Mouse (Mus musculus) intestine, embryonic 14.5 days (tissue): ENCODE measurements at regions not wholly inside any gene's neighbourhood (a gene's known extent, or its start where the extent isn't known, plus 50 kb on each side); places are given as distances from the start of the nearest gene placed in this dataset.

ENCODE experiments used
- ATAC-seq: fragments of 200-750 bp; cut with Nextera tagmentation; replicated peaks from 2 replicates; pipeline ENCODE4 v1.8.0; 2017; ENCODE audit warnings: low read depth, moderate number of reproducible peaks, moderate TSS enrichment, moderate library complexity; ENCODE audit not compliant: low FRiP score, low TSS enrichment
- DNase-seq: peaks from one replicate; pipeline ENCODE4 v3.0.0-alpha.2; 2018; ENCODE audit warnings: low spot score
- H3K27ac ChIP-seq: fragments of 300-500 bp; sonication (generic); 2 replicates; pipeline ENCODE4 v1.5.1; 2014; ENCODE audit warnings: low read depth, mild to moderate bottlenecking, control low read depth
- H3K27me3 ChIP-seq: fragments of 300-500 bp; sonication (generic); replicated peaks from 2 replicates; pipeline ENCODE4 v1.6.1; 2014; ENCODE audit warnings: low read length, control low read depth; ENCODE audit not compliant: control insufficient read depth, insufficient read depth
- H3K36me3 ChIP-seq: fragments of 300-500 bp; sonication (generic); 2 replicates; pipeline ENCODE4 v1.6.1; 2014; ENCODE audit warnings: low read length, control low read depth; ENCODE audit not compliant: control insufficient read depth, insufficient read depth
- H3K4me1 ChIP-seq: fragments of 300-500 bp; sonication (generic); replicated peaks from 2 replicates; pipeline ENCODE4 v1.6.1; 2014; ENCODE audit warnings: low read length, control low read depth, mixed read lengths; ENCODE audit not compliant: control insufficient read depth, insufficient read depth
- H3K4me2 ChIP-seq: fragments of 300-500 bp; sonication (generic); 2 replicates; pipeline ENCODE4 v1.6.1; 2014; ENCODE audit warnings: low read length
- H3K4me3 ChIP-seq: fragments of 300-500 bp; sonication (generic); 2 replicates; pipeline ENCODE4 v1.5.1; 2014; ENCODE audit warnings: low read depth, low read length, control low read depth, mixed read lengths
- H3K9ac ChIP-seq: fragments of 300-500 bp; sonication (generic); 2 replicates; pipeline ENCODE4 v1.6.1; 2014; ENCODE audit warnings: mild to moderate bottlenecking, low read length
- H3K9me3 ChIP-seq: fragments of 300-500 bp; sonication (generic); 2 replicates; pipeline ENCODE4 v1.6.1; 2016; ENCODE audit warnings: low read length, control low read depth; ENCODE audit not compliant: control insufficient read depth
- WGBS: fragments of 180-500 bp; shearing (Covaris S2); extraction: QIAGEN DNeasy Blood & Tissue Kit; methylation state at CpG from one replicate; pipeline ENCODE4 v1.1.7; 2014; 5-methylcytosine and 5-hydroxymethylcytosine counted together

DNA sequence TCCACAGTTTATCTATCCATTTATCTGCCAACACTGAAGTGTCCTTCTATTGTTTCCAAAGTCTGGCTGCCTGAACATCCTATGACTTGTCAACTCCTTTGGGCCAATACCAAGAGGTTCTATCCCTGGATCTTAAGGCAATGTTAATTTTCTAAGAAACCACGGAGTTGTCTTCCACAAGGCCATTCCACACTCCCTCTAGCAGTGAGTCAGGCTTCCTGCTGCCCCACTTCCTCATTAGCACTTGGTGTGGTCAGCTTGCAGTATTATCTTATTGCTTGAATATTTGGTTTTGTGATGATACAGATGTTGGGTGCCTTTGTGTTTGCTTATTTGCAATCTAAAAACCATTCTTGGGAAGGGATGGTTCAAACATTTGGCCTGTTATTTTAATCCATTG lies 87.5 kb upstream of the Ppp2r2d start:
- DNase-seq (no peak), ATAC-seq (no peak)
- no peaks in the 10 kb centered on the region for H3K9me3 ChIP-seq
- no peaks in the 10 kb centered on the region for H3K27me3 ChIP-seq
- H3K4me2 ChIP-seq: no peak overlapping the region
- no peaks in the 10 kb centered on the region for H3K4me1 ChIP-seq
- no peak overlapping the region for H3K9ac ChIP-seq
- 75% methylated on average over 1 of the region's 1 CpGs for WGBS
- no peak overlapping the region for H3K27ac ChIP-seq
- no peak overlapping the region for H3K4me3 ChIP-seq
- H3K36me3 ChIP-seq: no peaks in the 10 kb centered on the region

DNA sequence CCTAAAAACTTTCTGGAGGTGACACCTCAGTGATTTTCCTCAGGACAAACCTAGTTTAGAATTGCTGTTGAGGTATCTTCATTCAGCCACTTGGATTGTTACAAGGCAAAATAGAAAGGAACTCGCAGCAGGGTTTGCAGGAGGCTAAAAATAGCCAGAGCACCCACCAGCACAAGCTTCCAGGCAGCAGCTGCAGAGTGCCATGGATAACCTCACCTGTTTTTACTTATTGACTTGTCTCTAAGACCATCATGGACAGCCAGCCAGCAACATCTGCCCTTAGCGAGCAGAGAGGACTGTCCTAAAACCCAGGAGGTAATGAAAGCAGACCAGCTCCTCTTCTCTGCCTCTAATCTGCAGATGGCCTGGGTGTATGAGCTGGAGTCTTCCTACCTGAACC lies 97.4 kb upstream of the Ppp2r2d start:
- Histone ChIP-seq H3K27me3 (no peaks in the 10 kb centered on the region), H3K4me3 (no peak overlapping the region), H3K36me3 (no peaks in the 10 kb centered on the region), H3K27ac (no peak overlapping the region), H3K4me1 (no peaks in the 10 kb centered on the region), H3K9me3 (no peaks in the 10 kb centered on the region), H3K4me2 (no peak overlapping the region), H3K9ac (no peak overlapping the region)
- WGBS: 72% methylated on average over 2 of the region's 2 CpGs
- no peak for DNase-seq
- ATAC-seq: no peak

- Histone ChIP-seq H3K9me3 (no peaks in the 10 kb centered on the region), H3K27me3 (no peaks in the 10 kb centered on the region), H3K36me3 (no peaks in the 10 kb centered on the region), H3K9ac (no peak overlapping the region), H3K4me1 (no peaks in the 10 kb centered on the region), H3K4me3 (no peak overlapping the region), H3K27ac (no peak overlapping the region), H3K4me2 (no peak overlapping the region)
- ATAC-seq (no peak), DNase-seq (no peak)
- WGBS: 62% methylated on average over 8 of the region's 8 CpGs
Measured at GRCm38 (mm10) chr7:138746616-138747015, 99.3 kb upstream of the Ppp2r2d start.

DNA sequence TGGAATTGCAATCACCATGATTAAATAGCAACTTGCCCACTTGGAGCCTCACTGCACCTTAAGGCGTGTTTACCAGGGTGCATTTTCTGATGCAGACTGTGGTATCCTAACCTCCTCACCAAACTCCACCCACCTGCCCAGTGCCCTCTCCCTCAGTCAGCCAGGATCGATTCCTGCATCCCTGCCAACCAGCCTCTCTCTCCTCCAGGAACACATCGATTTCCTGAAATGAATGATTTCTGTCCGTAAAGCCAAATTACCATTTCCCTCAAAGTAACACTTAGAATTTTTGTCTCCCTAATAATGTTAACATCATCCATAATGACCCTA lies 103.4 kb upstream of the Ppp2r2d start:
- 82% methylated on average over 4 of the region's 4 CpGs for WGBS
- H3K36me3 ChIP-seq: no peaks in the 10 kb centered on the region
- H3K9ac ChIP-seq: no peak overlapping the region
- no peaks in the 10 kb centered on the region for H3K27me3 ChIP-seq
- DNase-seq (no peak), ATAC-seq (no peak)
- H3K9me3 ChIP-seq: no peaks in the 10 kb centered on the region
- no peaks in the 10 kb centered on the region for H3K4me1 ChIP-seq
- no peak overlapping the region for H3K27ac ChIP-seq
- no peak overlapping the region for H3K4me3 ChIP-seq
- no peak overlapping the region for H3K4me2 ChIP-seq

DNA sequence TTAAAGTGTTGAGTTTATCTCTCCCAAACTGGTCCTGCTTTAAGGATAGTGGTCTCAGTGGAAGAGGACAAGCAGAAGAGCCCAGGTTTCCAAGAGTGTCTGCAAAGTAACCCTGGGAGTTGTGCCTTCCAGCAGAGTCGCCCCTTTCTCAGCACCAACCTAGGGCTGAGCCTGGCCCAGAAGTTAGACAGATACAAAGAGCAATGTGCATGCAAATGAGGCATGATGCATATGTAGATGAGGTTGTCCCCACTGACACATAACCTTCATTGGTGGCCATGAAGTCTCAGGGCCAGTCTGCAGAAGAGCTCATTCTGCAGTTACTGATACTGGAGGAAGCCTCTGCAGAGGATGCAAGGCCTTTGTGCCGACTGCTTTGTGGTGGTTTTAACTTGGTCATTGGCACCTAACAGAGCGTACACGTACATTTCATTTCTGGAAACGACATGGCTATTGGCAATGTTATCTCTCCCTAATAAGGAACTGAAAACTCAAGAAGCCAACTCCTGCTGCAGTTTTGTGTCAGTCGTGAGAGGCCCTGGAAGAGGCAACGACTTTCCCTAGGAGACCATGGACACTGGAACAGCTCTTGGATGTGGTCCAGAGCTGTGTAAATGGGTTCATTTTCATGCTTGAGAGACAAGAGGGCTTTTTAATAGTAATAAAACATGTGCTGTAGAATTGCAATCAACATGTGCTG lies 103.9 kb upstream of the Ppp2r2d start:
- ATAC-seq: no peak
- WGBS: 71% methylated on average over 7 of the region's 7 CpGs

DNA sequence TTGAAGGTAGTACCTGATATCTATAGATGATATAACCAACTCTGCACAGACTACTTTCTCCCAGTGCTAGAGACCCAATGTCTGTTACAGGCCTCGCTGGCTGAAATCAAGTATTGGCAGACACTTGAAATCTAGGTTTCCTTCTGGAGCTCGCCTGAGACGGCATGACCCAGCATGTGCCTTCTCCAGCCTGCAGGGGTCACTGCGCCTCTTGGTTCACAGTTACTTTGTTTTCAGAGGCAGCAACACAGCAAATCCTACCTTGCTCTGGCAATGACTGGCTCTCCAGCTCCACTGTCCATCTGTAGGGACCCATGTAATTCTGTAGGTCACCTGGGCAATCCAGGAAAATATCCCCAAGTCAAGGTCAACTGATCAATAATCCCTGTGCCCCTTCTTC lies 111.6 kb upstream of the Ppp2r2d start:
- H3K9me3 ChIP-seq: no peaks in the 10 kb centered on the region
- no peak overlapping the region for H3K9ac ChIP-seq
- no peak overlapping the region for H3K4me3 ChIP-seq
- WGBS: 28% methylated on average over 4 of the region's 4 CpGs
- no peak overlapping the region for H3K4me2 ChIP-seq
- no peak for DNase-seq
- H3K36me3 ChIP-seq: no peaks in the 10 kb centered on the region
- no peaks in the 10 kb centered on the region for H3K27me3 ChIP-seq
- no peak overlapping the region for H3K27ac ChIP-seq
- ATAC-seq: no peak
- no peaks in the 10 kb centered on the region for H3K4me1 ChIP-seq

More for the DNA sequence above, 103.9 kb upstream of the Ppp2r2d start:
- Histone ChIP-seq H3K4me2 (no peak overlapping the region), H3K9ac (no peak overlapping the region), H3K9me3 (no peaks in the 10 kb centered on the region), H3K4me3 (no peak overlapping the region), H3K4me1 (no peaks in the 10 kb centered on the region), H3K36me3 (no peaks in the 10 kb centered on the region), H3K27me3 (no peaks in the 10 kb centered on the region), H3K27ac (no peak overlapping the region)
- DNase-seq: no peak

GRCm38 (mm10) chr7:138724829-138725228 lies 121.0 kb upstream of the Ppp2r2d start:
- Histone ChIP-seq H3K9ac (no peak overlapping the region), H3K4me1 (no peaks in the 10 kb centered on the region), H3K36me3 (no peaks in the 10 kb centered on the region), H3K4me3 (no peak overlapping the region), H3K4me2 (no peak overlapping the region), H3K27ac (no peak overlapping the region), H3K9me3 (no peaks in the 10 kb centered on the region), H3K27me3 (no peaks in the 10 kb centered on the region)
- no peak for DNase-seq
- WGBS: 81% methylated on average over 2 of the region's 2 CpGs
- ATAC-seq: no peak

GRCm38 (mm10) chr7:138719608-138720007 lies 126.3 kb upstream of the Ppp2r2d start:
- Histone ChIP-seq H3K9me3 (no peaks in the 10 kb centered on the region), H3K4me1 (no peaks in the 10 kb centered on the region), H3K4me2 (no peak overlapping the region), H3K27ac (no peak overlapping the region), H3K4me3 (no peak overlapping the region), H3K27me3 (no peaks in the 10 kb centered on the region), H3K9ac (no peak overlapping the region), H3K36me3 (no peaks in the 10 kb centered on the region)
- ATAC-seq: no peak
- WGBS: 65% methylated on average over 5 of the region's 5 CpGs
- DNase-seq: no peak

- Histone ChIP-seq H3K9ac (no peak overlapping the region), H3K4me3 (no peak overlapping the region), H3K4me2 (no peak overlapping the region), H3K36me3 (no peaks in the 10 kb centered on the region), H3K27ac (no peak overlapping the region), H3K27me3 (no peaks in the 10 kb centered on the region), H3K4me1 (no peaks in the 10 kb centered on the region), H3K9me3 (no peaks in the 10 kb centered on the region)
- no peak for DNase-seq
- WGBS: 59% methylated on average over 3 of the region's 3 CpGs
- ATAC-seq: no peak
Measured at GRCm38 (mm10) chr7:138719115-138719514, 126.8 kb upstream of the Ppp2r2d start.
